Mouse (Mus musculus) embryonic fibroblast, embryonic 13.5 days (primary cell): ENCODE measurements around the gene Dpf3. TPM values are rescaled to one million over a fixed set of nuclear protein-coding genes. Genes with fewer than 3 reads are reported as not detected.

ENCODE experiments used
- H3K27ac ChIP-seq: 2 replicates; pipeline ENCODE4 v1.5.1; 2012; ENCODE audit warnings: low read length, control low read depth, inconsistent platforms; ENCODE audit not compliant: insufficient read depth
- H3K4me1 ChIP-seq: 2 replicates; pipeline ENCODE4 v1.6.1; 2011; ENCODE audit warnings: low read length; ENCODE audit not compliant: control insufficient read depth, insufficient read depth
- H3K4me3 ChIP-seq: 2 replicates; pipeline ENCODE4 v1.5.1; 2011; ENCODE audit warnings: mild to moderate bottlenecking, control low read depth, low read length; ENCODE audit not compliant: insufficient read depth
- CTCF ChIP-seq: IDR thresholded peaks from 2 replicates; pipeline ENCODE4 v1.5.1; 2011; ENCODE audit warnings: mild to moderate bottlenecking, control low read depth, low read length, moderate library complexity, borderline replicate concordance; ENCODE audit not compliant: insufficient read depth
- POLR2A ChIP-seq: IDR thresholded peaks from 2 replicates; pipeline ENCODE4 v1.6.1; 2011; ENCODE audit warnings: low read depth, mild to moderate bottlenecking, control low read depth, low read length, moderate library complexity
- polyA plus RNA-seq: library from polyadenylated mRNA; stranded (reverse); fragments of >200 nt; gene quantifications from 2 replicates; pipeline ENCODE4 v1.2.4, GENCODE M21; 2011; ENCODE audit warnings: low read depth; ENCODE audit not compliant: missing spikeins, insufficient read length

Gene Dpf3
- polyA plus RNA-seq, 1 experiment, result not detected

- TF ChIP-seq POLR2A (no peak), CTCF (no peak)
- Histone ChIP-seq H3K4me3 (peak overlapping the region; percentile 35), H3K27ac (no peak overlapping the region), H3K4me1 (no peaks in the 10 kb centered on the region; the same call in 1 of the 2 replicates)
These were observed 860 bp upstream of the Dpf3 start for GRCm38 (mm10) chr12:83488211-83488941.

GRCm38 (mm10) chr12:83486671-83487461, 650 bp downstream of the Dpf3 start:
- H3K27ac ChIP-seq, result no peak overlapping the region
- H3K4me1 ChIP-seq, result no peaks in the 10 kb centered on the region; the same call in 1 of the 2 replicates
- TF ChIP-seq POLR2A (no peak), CTCF (no peak)
- peak overlapping the region; percentile 55 for H3K4me3 ChIP-seq

- Histone ChIP-seq H3K27ac (no peak overlapping the region), H3K4me1 (no peaks in the 10 kb centered on the region; the same call in 1 of the 2 replicates), H3K4me3 (peak overlapping the region; percentile 55)
- no peak for TF ChIP-seq POLR2A
- TF ChIP-seq CTCF, result no peak
These were observed 1.4 kb downstream of the Dpf3 start for GRCm38 (mm10) chr12:83485911-83486670.

- H3K4me3 ChIP-seq, result peak overlapping the region; percentile 55
- no peak overlapping the region for H3K27ac ChIP-seq
- no peaks in the 10 kb centered on the region; the same call in 1 of the 2 replicates for H3K4me1 ChIP-seq
- no peak for TF ChIP-seq POLR2A
- TF ChIP-seq CTCF, result no peak
These were observed 2.4 kb downstream of the Dpf3 start for GRCm38 (mm10) chr12:83484855-83485745.

- Histone ChIP-seq H3K4me1 (no peaks in the 10 kb centered on the region; the same call in 1 of the 2 replicates), H3K27ac (no peak overlapping the region), H3K4me3 (no peak overlapping the region)
- TF ChIP-seq CTCF, result no peak
- no peak for TF ChIP-seq POLR2A
These were observed 3.9 kb downstream of the Dpf3 start for GRCm38 (mm10) chr12:83483653-83484052.

- Histone ChIP-seq H3K4me3 (no peak overlapping the region), H3K27ac (no peak overlapping the region), H3K4me1 (no peaks in the 10 kb centered on the region; the same call in 1 of the 2 replicates)
- no peak for TF ChIP-seq CTCF
- no peak for TF ChIP-seq POLR2A
These were observed 6.1 kb downstream of the Dpf3 start for GRCm38 (mm10) chr12:83481439-83481838.

GRCm38 (mm10) chr12:83479818-83480401, 7.6 kb downstream of the Dpf3 start:
- Histone ChIP-seq H3K4me1 (no peaks in the 10 kb centered on the region), H3K4me3 (no peak overlapping the region), H3K27ac (no peak overlapping the region)
- TF ChIP-seq CTCF, result no peak
- no peak for TF ChIP-seq POLR2A

- Histone ChIP-seq H3K27ac (no peak overlapping the region), H3K4me3 (no peak overlapping the region), H3K4me1 (no peaks in the 10 kb centered on the region)
- TF ChIP-seq POLR2A (no peak), CTCF (no peak)
These were observed 8.4 kb downstream of the Dpf3 start for GRCm38 (mm10) chr12:83479140-83479539.

- Histone ChIP-seq H3K4me3 (no peak overlapping the region), H3K27ac (no peak overlapping the region), H3K4me1 (no peaks in the 10 kb centered on the region)
- TF ChIP-seq CTCF (no peak), POLR2A (no peak)
These were observed 11.2 kb downstream of the Dpf3 start for GRCm38 (mm10) chr12:83476277-83476676.

- Histone ChIP-seq H3K4me1 (no peaks in the 10 kb centered on the region), H3K27ac (no peak overlapping the region), H3K4me3 (no peak overlapping the region)
- TF ChIP-seq POLR2A, result no peak
- TF ChIP-seq CTCF, result no peak
These were observed 12.1 kb downstream of the Dpf3 start for GRCm38 (mm10) chr12:83475419-83475818.
